Mouse (Mus musculus) bone marrow, adult 2 months (tissue): ENCODE data around the gene Ipmk.

ENCODE experiments used
- CTCF ChIP-seq: fragments of 200-500 bp; IDR thresholded peaks from 2 replicates; pipeline ENCODE4 v1.5.1; 2011; ENCODE audit warnings: low read length, control low read depth; ENCODE audit not compliant: control insufficient read depth, insufficient read depth
- POLR2A ChIP-seq: fragments of 200-500 bp; IDR thresholded peaks from 2 replicates; pipeline ENCODE4 v1.6.1; 2011; ENCODE audit warnings: low read depth, mild to moderate bottlenecking, control low read depth, low read length, borderline replicate concordance; ENCODE audit not compliant: control insufficient read depth

DNA sequence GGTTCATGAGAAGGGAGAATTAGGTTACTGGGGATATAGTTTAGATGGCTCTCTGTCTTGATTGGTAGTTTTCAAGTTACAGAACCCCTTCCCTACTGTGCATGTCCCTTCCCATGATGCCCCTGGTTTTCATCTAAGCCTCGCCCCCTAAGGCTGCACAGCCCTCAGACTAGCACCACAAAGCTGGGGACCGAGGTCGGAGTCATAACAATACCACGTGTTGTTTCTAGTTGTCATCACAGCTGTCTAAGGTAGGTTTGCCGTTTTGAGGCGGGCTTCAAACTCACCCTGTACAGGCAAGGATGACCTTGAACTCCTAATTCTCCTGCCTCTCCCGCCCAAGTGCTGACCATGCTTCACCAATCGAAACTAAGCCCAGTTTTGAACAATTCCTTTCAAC is 52.4 kb downstream of the Ipmk start:
- TF ChIP-seq CTCF (no peak), POLR2A (no peak)
